Mouse (Mus musculus): ENCODE data around the gene Vwa8.

Vwa8 gene

GRCm38 (mm10) chr14:79047956-79048355, 199.1 kb downstream of the Vwa8 start:
- Histone ChIP-seq H3K9me3 (ENCODE audit: low read length) (no peaks in the 10 kb centered on the region), H3K4me1 (replicated peaks; ENCODE audit: low read depth, low read length) (0 out of 2 replicates have a peak, but pooled peaks cover 4% of the 10 kb centered on the region), H3K36me3 (ENCODE audit: insufficient read depth, low read length) (peaks cover 21% of the 10 kb centered on the region), H3K4me3 (replicated peaks; ENCODE audit: low read length) (no peak overlapping the region), H3K27me3 (ENCODE audit: insufficient read depth, low read length) (no peaks in the 10 kb centered on the region)
- TF ChIP-seq NANOG (IDR thresholded peaks at IDR 0.05; ENCODE audit: borderline replicate concordance, low read length) (no peak), CTCF (conservative IDR thresholded peaks at IDR 0.05; ENCODE audit: low read length) (no peak), POU5F1 (IDR thresholded peaks at IDR 0.05; ENCODE audit: borderline replicate concordance, low read length) (no peak)

GRCm38 (mm10) chr14:79049544-79049943, 200.7 kb downstream of the Vwa8 start:
- Histone ChIP-seq H3K36me3 (ENCODE audit: insufficient read depth, low read length) (peaks cover 17% of the 10 kb centered on the region), H3K4me1 (replicated peaks; ENCODE audit: low read depth, low read length) (0 out of 2 replicates have a peak, but pooled peaks cover 4% of the 10 kb centered on the region), H3K27me3 (ENCODE audit: insufficient read depth, low read length) (no peaks in the 10 kb centered on the region), H3K4me3 (replicated peaks; ENCODE audit: low read length) (no peak overlapping the region), H3K9me3 (ENCODE audit: low read length) (no peaks in the 10 kb centered on the region)
- TF ChIP-seq NANOG (IDR thresholded peaks at IDR 0.05; ENCODE audit: borderline replicate concordance, low read length) (no peak), CTCF (conservative IDR thresholded peaks at IDR 0.05; ENCODE audit: low read length) (no peak)

GRCm38 (mm10) chr14:79065636-79066035, 216.8 kb downstream of the Vwa8 start:
- Histone ChIP-seq H3K36me3 (ENCODE audit: insufficient read depth, low read length) (peaks cover 24% of the 10 kb centered on the region), H3K27me3 (ENCODE audit: insufficient read depth, low read length) (no peaks in the 10 kb centered on the region), H3K4me3 (replicated peaks; ENCODE audit: low read length) (no peak overlapping the region), H3K4me1 (replicated peaks; ENCODE audit: low read depth, low read length) (no peaks in the 10 kb centered on the region), H3K9me3 (ENCODE audit: low read length) (no peaks in the 10 kb centered on the region)
- TF ChIP-seq NANOG (IDR thresholded peaks at IDR 0.05; ENCODE audit: borderline replicate concordance, low read length) (no peak), CTCF (conservative IDR thresholded peaks at IDR 0.05; ENCODE audit: low read length) (no peak), POU5F1 (IDR thresholded peaks at IDR 0.05; ENCODE audit: borderline replicate concordance, low read length) (no peak)

- peaks cover 10% of the 10 kb centered on the region for H3K36me3 ChIP-seq (ENCODE audit: insufficient read depth, low read length)
- no peak for TF ChIP-seq POU5F1 (IDR thresholded peaks at IDR 0.05; ENCODE audit: borderline replicate concordance, low read length)
- no peak for TF ChIP-seq NANOG (IDR thresholded peaks at IDR 0.05; ENCODE audit: borderline replicate concordance, low read length)
- TF ChIP-seq CTCF (conservative IDR thresholded peaks at IDR 0.05; ENCODE audit: low read length) = no peak
- no peaks in the 10 kb centered on the region for H3K27me3 ChIP-seq (ENCODE audit: insufficient read depth, low read length)
- no peak overlapping the region for H3K4me3 ChIP-seq (replicated peaks; ENCODE audit: low read length)
- no peaks in the 10 kb centered on the region for H3K4me1 ChIP-seq (replicated peaks; ENCODE audit: low read depth, low read length)
- no peaks in the 10 kb centered on the region for H3K9me3 ChIP-seq (ENCODE audit: low read length)
These were observed 220.7 kb downstream of the Vwa8 start for GRCm38 (mm10) chr14:79069515-79069914.

GRCm38 (mm10) chr14:79074786-79075185, 225.9 kb downstream of the Vwa8 start:
- TF ChIP-seq POU5F1 (IDR thresholded peaks at IDR 0.05; ENCODE audit: borderline replicate concordance, low read length) (no peak), NANOG (IDR thresholded peaks at IDR 0.05; ENCODE audit: borderline replicate concordance, low read length) (no peak)
- Histone ChIP-seq H3K4me1 (replicated peaks; ENCODE audit: low read depth, low read length) (no peaks in the 10 kb centered on the region), H3K36me3 (ENCODE audit: insufficient read depth, low read length) (peaks cover 2% of the 10 kb centered on the region; the same call in 1 of the 2 replicates), H3K4me3 (replicated peaks; ENCODE audit: low read length) (no peak overlapping the region), H3K9me3 (ENCODE audit: low read length) (no peaks in the 10 kb centered on the region), H3K27me3 (ENCODE audit: insufficient read depth, low read length) (no peaks in the 10 kb centered on the region)

- peaks cover 5% of the 10 kb centered on the region; the same call in 1 of the 2 replicates for H3K36me3 ChIP-seq (ENCODE audit: insufficient read depth, low read length)
- no peaks in the 10 kb centered on the region for H3K4me1 ChIP-seq (replicated peaks; ENCODE audit: low read depth, low read length)
- H3K27me3 ChIP-seq (ENCODE audit: insufficient read depth, low read length) = no peaks in the 10 kb centered on the region
- TF ChIP-seq POU5F1 (IDR thresholded peaks at IDR 0.05; ENCODE audit: borderline replicate concordance, low read length) = no peak
- TF ChIP-seq NANOG (IDR thresholded peaks at IDR 0.05; ENCODE audit: borderline replicate concordance, low read length) = no peak
- TF ChIP-seq CTCF (conservative IDR thresholded peaks at IDR 0.05; ENCODE audit: low read length) = no peak
- H3K4me3 ChIP-seq (replicated peaks; ENCODE audit: low read length) = no peak overlapping the region
- H3K9me3 ChIP-seq (ENCODE audit: low read length) = no peaks in the 10 kb centered on the region
These were observed 227.9 kb downstream of the Vwa8 start for GRCm38 (mm10) chr14:79076560-79077300.

- TF ChIP-seq POU5F1 (IDR thresholded peaks at IDR 0.05; ENCODE audit: borderline replicate concordance, low read length) (no peak), CTCF (conservative IDR thresholded peaks at IDR 0.05; ENCODE audit: low read length) (no peak), NANOG (IDR thresholded peaks at IDR 0.05; ENCODE audit: borderline replicate concordance, low read length) (no peak)
- H3K4me3 ChIP-seq (replicated peaks; ENCODE audit: low read length) = no peak overlapping the region
- no peaks in the 10 kb centered on the region for H3K4me1 ChIP-seq (replicated peaks; ENCODE audit: low read depth, low read length)
- 0 out of 2 replicates have a peak, but pooled peaks cover 3% of the 10 kb centered on the region for H3K36me3 ChIP-seq (ENCODE audit: insufficient read depth, low read length)
- H3K9me3 ChIP-seq (ENCODE audit: low read length) = no peaks in the 10 kb centered on the region
- no peaks in the 10 kb centered on the region for H3K27me3 ChIP-seq (ENCODE audit: insufficient read depth, low read length)
These were observed 234.7 kb downstream of the Vwa8 start for GRCm38 (mm10) chr14:79083573-79083972.

GRCm38 (mm10) chr14:79086006-79086405, 237.2 kb downstream of the Vwa8 start:
- Histone ChIP-seq H3K4me1 (replicated peaks; ENCODE audit: low read depth, low read length) (0 out of 2 replicates have a peak, but pooled peaks cover 9% of the 10 kb centered on the region), H3K4me3 (replicated peaks; ENCODE audit: low read length) (no peak overlapping the region), H3K9me3 (ENCODE audit: low read length) (no peaks in the 10 kb centered on the region), H3K36me3 (ENCODE audit: insufficient read depth, low read length) (0 out of 2 replicates have a peak, but pooled peaks cover under 1% of the 10 kb centered on the region), H3K27me3 (ENCODE audit: insufficient read depth, low read length) (no peaks in the 10 kb centered on the region)
- TF ChIP-seq NANOG (IDR thresholded peaks at IDR 0.05; ENCODE audit: borderline replicate concordance, low read length) = no peak
- no peak for TF ChIP-seq CTCF (conservative IDR thresholded peaks at IDR 0.05; ENCODE audit: low read length)
- no peak for TF ChIP-seq POU5F1 (IDR thresholded peaks at IDR 0.05; ENCODE audit: borderline replicate concordance, low read length)
